Mouse (Mus musculus) kidney, postnatal 25 days (tissue): Measurements from ENCODE around the gene Gmpr2.

Source experiments
- DNase-seq, 2 experiments: peaks; one replicate each; pipeline ENCODE4 v3.0.0; 2021; ENCODE audit warnings: mixed read lengths in 2 of 2

The Gmpr2 gene

DNA sequence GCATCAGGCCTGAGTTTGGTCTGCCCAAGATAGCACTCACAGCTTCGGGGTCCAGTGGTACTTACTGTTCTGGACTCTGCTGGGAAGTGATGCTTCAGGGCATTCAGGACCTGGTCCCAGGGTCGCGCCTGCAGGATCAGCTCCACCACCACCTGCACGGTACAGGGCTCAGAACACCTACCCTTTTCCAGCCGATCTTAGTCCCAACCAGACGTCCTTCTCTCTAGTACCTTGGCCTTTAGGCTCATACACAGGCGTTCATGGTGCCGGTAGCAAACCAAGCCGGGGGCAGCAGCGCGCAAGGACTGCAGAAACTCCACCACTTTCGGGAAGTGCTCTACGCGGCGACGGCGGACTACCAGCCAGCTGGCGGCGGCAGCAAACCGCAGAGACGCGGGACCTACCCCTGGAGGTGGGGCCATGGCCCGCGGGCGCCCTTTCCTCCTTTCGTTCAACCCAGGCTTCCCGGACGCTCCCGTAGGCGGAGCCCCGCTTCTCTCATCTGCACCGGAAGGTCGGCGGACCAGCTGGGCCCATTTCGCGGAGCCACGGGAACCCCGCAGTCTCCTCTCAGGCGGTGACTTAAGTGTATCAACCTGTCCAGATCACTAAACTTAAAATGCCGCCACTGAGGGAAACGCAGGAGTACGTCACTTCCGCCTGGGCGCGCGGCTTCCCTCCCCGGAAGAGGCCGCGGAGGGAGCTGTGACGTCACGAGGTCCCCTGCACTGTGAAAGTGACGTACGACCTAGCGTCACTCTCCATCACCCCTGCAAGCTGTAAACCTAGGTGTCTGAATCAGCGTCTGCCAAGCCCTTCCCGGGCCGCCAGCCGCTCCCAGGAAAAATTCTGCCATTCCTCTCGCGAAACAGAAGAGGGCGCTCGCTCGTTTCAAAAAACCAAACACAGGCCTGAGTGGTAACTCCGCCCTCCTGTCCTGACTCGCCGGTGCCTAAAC lies 9.7 kb downstream of the Gmpr2 start, which contains the start of gene Tinf2:
Gene Tinf2 (minus strand): TSS at position 661 of the 958 bp plus-strand sequence.
- peak; percentile 96 for DNase-seq

DNA sequence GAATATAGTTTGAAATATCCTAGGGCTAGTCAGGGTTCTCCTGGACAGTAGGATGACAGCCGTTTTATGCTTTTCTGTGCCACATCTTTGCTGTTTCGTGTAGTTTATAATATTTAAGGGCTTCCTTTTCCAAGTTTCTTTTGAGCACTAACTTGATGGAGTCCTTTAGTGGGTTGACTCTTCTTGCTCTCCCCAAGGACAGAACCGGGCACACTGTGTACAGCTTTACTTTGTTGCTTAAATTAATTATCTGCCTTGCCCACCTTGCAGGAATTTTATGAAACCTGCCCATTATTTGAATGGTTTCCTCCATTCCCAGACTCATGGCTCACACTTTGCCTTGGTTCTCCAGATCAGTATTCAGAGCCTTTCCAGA lies 10.4 kb downstream of the Gmpr2 start:
- no peak for DNase-seq

DNA sequence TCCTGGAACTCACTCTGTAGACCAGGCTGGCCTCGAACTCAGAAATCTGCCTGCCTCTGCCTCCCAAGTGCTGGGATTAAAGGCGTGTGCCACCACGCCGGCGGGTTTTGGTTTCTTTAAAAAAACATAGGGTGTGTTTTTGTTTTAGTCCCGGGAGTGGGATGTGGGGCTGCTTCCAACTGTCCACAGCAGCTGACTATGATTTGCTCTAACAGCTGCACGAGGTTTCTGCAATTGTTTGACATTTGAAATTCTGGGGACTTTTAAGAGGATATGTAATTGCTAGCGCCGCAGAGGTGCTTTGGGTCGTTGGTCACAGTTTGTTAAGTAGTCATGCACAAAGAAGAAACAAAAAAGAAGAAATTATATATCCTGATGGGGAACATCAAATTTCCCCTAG lies 17.7 kb downstream of the Gmpr2 start:
- no peak for DNase-seq

DNA sequence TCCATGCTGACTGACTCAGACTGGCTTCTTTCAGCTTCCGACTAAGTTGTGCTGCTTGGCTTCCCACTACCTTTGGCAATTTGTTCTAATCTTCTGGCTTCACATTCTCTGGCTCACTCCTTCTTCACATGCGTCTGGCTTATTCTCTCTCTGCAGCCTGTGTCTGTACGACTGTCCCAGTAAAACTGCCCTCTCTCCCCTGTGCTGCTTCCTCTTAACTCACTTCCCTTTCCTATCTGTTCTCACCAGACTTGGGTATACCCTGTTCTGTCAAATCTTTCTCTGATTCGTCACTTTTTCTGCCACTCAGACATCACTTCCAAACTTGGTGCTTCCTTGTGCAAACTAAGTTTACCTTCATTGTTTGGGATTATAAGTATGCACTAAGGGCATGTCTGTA lies 25.5 kb downstream of the Gmpr2 start:
- DNase-seq, result no peak

DNA sequence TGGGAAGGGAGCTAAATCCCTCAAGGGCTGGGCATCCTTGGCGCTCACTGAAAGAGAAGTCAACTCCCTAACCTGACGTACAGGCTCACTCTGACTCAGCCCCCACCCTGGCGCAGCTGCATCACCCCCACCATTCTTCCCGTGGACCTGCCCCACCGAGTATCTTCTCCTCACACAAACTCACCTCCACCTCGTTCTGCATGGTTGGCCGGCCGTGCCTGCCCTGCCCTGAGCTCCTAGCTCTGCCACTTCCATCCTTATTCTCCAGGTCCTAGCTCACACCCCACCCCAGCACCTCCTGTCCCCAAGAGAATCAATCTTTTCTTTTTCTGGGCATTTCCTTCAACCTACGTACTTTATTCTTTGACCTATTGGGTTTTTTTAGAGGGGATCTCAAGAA lies 29.4 kb downstream of the Gmpr2 start:
- DNase-seq, result peak in 1 of 2 experiments; percentile 45

DNA sequence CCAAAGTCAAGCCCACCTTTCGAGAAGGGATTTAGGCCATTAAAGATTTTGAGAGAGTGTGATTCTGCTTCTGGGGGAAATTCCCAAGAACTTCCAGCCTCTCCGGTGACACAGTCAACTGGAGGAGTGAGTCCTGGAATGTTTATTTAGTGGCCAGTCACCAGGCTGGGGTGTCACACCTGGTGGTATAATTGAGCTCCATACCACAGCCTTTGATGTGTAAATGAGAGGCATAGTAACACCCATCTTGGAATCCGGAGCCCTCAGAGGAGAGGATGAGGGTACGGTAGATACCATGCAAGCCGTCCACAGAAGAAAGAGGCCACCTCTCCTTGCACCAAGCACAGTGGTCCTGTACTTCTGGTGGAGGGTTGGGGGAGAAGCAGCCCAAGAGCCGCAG lies 31.0 kb downstream of the Gmpr2 start:
- peak in 1 of 2 experiments; percentile 22 for DNase-seq

DNA sequence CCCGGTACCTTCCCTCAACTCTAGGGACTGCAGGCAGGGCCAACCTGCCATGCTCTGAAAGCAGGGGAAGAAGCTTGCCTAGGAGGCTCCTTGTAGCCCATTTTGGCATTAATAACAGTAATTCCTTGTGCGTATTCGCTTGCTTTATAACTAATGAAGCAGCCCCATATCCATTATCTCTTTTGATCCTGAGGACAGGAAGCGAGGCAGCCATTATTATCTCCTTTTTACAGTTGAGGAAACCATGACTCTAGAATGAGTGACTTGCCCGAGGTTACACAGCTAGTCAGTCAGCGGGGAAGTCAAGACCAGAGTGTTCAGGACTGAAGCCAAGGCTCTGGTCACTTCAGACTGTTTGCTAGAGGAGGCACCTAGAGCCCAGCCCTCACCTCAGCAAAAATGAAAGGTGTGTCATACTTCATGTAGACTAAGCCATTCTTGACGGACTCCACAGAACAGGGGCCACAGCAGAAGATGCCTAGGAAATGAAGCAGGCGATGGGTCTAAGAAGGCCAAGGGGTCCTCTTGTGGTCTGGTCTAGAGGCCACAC lies 34.4 kb downstream of the Gmpr2 start:
- peak in 1 of 2 experiments; percentile 18 for DNase-seq

DNA sequence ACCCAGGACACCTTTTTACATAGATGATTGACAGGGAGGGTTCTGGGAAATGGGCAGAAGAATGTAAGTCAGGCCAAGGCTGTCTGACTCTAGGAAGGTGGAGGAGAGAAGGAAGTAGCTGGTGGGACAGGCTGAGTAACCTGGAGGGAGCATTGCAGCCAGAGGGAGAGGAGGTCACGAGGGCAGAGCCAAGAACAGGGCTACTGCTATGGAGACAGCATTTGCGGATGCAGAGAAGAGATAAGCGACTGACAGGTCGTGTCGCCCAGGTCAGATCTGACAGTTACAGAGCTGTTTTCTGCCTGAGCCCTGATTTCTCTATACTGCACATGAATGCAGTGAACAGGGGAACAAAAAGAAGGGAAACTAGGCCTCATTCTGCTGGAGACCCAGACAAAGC lies 35.7 kb downstream of the Gmpr2 start:
- peak in 1 of 2 experiments; percentile 33 for DNase-seq

DNA sequence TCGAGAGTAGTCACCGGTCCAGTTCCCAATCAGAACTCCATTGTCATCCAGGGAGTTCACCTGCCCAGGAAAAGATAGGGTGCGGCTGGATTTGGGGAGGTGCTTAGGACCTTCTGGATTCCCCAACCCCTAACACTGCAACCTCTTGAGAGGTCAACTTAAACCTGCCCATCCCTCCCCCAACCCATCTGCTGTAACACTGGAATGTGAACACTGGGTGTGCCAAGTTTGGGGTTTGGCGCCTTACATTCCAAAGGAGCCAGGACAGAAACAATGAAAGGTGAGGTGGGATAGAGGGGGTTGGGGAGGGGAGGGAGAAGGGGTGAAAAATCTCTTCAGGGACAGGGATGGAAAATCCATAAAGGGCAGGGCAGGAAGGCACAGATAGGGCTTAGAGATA lies 37.8 kb downstream of the Gmpr2 start:
- DNase-seq, result no peak

DNA sequence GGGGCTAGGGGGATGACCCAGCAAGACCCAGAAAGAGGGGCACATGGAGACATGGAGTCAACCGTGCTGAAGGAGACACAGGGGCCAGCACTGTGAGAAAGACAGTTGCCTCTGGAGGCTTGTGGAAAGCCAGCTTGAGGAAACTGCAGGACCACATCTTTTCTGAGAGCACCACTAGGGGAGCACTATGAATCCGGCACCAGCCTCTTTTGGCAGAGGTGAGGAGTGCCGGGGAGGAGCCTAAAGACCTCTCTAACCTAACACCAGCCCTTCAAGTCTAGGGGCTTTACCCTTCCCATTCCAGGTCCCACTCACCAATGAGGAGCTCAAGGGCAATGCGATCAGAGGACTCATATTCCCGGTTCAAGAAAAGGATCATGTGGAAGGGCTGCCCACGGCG lies 40.0 kb downstream of the Gmpr2 start:
- DNase-seq, result peak in 1 of 2 experiments; percentile 33

DNA sequence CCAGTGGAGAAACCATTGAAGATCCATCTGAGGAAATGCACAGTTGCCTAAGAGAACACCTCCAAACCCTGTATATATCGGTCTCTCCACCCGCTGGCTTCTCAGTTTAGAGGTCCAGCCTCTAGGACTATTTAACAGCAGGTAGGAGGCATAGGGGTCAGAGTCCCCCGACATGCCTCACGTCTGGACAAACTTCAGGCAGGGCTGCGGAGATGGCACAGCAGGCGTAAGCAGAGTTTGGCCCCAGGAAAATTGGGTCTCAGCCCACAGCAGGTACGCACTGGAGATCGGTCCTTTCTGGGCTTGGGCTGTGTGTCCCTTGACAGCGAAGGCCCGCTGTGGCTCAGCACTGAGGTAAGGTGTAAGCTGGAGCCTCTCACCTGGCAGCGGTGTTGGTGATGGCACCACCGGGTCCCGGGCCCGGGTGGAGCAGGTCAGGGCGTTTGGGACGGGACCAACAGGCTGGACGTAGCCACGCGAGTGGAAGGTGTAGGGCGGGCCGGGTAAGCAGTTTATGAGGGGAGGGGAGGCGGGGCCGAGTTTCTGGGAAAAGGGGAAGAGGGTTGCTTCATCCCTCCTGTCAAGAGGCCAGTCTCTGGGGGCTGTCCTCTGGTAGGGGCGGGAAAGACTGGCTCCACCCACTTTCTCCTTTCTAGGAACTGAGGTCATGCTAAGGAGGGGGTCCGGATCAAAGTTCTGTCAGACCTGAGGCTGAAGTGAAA lies 41.4 kb downstream of the Gmpr2 start:
- DNase-seq, result peak; percentile 77 to 90

DNA sequence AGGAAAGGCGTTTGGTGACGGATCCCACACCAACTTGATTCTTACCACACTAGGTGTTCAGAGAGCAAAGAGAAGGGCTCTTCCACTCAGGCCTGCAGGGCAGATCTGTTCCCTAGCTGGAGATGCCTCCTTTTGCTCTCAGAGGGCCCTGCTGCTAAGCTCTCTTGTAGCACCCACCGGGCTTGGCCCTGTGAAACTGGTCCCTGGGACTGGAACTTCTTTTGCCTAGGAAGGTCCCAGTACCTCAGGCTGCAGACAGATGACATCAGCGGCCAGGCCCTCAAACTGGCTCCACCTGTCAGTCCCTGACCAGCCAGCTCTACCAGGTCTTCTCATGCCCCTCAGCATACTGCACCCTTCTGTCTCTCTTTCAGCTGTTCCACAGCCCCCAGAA lies 42.0 kb downstream of the Gmpr2 start, which contains the start of gene Tgm1:
Gene Tgm1 (minus strand): TSS at position 198 of the 394 bp plus-strand sequence.
- peak in 1 of 2 experiments; percentile 51 for DNase-seq

DNA sequence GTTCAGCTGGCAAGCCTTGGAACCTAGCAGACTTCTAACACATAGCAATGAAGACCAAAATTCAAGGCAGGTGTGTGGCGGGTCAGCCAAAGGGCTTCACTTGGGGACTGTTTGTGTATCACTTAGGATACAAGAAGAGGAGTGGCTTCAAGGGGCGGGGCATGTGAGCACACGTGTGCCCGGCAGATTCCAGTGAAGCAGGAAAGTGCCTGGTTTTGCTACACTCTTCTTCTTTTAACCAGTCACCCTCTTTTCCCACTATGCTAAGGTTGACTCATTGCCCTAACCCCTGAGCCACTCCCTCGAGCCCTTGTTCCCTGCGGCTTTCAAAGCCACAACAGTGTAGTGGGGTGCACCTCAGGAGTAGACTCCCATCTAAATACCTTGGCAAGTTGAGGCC lies 43.2 kb downstream of the Gmpr2 start:
- peak; percentile 50 to 70 for DNase-seq

DNA sequence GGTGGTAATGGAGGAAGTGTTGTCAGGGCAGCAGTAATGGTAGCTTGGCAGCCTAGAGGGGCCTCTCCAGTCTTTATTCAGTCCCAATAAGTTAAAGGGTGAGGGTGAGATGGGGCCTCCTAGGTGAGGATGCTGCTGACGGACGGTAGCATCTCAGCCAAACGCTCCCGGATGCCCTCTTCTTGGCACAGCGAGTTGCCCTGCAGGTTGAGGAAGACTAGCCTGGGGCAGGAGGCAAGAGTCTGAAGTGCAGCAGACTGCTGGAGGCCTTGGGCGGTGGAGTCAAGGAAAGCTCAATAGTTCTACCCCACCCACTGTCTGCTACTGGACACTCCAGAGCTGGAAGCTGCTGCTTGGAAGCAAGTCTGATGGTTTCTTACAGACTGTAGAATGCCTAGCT lies 44.5 kb downstream of the Gmpr2 start:
- peak; percentile 43 to 84 for DNase-seq

DNA sequence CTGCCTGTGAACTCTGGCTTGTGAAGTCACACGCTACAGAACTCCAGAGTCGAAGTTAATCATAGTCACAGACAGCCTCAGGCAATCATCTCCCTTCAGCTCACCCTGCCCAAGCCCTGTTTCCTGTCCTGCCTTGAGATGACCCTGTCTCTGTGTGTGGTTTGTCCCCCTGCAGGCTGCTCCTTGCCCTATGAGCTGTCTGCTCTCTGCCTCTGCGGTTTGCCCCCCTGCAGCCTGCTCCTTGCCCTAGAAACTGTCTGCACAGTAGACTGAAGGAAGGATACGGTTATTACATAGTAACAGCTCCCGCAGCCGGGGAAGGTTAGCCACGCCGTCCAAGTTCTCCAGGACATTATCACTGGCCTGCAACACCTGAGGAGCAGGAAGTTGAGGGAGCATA lies 45.1 kb downstream of the Gmpr2 start:
- DNase-seq, result peak; percentile 62 to 93

DNA sequence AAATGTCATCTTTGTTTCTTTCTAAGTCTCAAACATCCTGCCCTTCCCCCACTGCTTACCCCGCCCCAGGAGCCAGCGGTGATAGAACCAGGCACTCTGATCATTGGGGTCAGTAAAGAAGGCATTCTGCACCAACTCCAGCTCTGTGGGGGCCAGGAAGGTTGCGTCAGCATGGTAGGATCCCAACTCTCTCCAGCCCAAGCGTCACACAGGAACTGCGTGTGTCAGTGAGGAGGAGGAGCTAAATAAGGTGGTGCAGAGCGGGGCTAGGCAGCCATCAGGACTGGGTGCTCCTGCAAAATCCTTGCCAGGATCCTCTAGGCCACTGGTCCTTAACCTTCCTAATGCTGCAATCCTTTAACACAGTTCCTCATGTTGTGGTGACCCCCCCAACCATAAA lies 48.0 kb downstream of the Gmpr2 start:
- DNase-seq, result peak in 1 of 2 experiments; percentile 29

DNA sequence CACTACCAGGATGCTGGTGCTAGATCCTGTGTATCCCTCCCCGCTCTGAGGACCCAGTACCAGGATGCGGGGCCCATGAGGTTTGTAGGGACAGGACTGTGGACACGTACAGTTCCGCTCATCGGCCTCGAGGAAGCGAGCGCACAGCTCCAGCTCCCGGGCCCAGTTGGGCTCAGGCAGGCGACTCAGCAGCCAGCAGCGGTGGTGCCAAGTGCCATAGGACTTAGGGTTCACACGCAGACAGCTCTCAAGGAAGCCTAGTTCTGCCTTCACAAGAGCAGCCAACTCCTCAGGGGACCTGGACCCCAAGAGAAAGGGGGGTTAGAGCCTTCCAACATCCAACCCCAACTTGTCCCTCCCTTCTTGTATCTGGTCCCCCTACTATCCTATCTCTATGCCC lies 48.9 kb downstream of the Gmpr2 start:
- DNase-seq, result peak; percentile 14 to 54

DNA sequence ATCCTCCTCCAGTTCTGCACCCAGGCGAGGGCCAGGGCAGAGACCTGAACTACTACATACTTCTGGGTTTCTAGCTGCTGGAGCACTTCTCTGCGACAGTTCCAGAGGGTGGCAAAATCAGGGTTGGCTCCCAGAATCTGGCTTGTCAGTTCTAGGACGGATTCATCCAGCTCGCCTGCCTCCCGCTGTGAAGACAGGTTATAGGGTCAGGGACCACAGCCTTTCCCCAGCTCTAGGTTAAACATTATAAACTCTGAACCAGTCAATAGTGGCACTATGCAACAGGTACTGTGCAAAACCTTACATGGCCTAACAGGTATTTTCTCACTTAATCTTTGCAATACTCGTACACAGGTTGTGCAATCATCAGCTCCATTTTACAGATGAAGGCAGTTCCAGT lies 49.3 kb downstream of the Gmpr2 start:
- DNase-seq, result peak; percentile 63 to 82

DNA sequence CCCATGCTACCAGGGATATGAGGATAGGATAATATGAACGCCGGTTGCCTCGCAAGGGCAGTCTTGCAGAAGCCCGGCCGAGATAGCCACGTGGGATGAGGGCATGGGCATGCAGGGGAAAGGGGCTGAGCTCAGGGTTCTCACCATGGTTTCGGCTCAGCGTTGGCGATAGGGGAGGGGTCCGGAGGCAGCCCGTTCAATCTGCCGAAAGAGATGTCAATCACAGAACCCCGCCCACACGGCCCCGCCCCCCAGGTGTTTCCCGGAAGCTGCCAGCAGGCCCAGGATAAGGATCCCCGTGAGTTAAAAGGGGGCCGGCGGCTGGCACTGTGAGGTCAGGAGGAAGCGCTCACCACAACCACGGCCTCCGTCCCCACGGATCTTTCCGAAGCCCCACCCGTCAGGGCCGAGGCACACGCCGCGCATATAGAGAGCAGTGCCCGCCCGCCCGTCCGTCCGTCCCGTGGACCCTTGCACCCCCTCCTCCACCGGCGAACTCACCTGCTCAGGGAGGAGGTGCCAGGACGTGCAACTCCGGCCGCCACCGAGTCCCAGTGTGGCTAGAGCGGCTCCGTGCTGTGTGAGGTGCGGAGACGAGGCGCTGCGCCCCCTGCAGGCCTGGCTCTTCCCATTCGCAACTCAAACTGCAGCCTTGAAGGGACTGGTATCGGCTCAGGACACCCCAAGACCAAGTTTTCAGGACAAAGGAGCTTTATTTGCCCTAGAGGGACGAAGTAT lies 50.1 kb downstream of the Gmpr2 start, which contains the start of gene Rabggta:
Gene Rabggta (minus strand): TSS at position 564 of the 738 bp plus-strand sequence.
- DNase-seq, result peak; percentile 97 to 98

DNA sequence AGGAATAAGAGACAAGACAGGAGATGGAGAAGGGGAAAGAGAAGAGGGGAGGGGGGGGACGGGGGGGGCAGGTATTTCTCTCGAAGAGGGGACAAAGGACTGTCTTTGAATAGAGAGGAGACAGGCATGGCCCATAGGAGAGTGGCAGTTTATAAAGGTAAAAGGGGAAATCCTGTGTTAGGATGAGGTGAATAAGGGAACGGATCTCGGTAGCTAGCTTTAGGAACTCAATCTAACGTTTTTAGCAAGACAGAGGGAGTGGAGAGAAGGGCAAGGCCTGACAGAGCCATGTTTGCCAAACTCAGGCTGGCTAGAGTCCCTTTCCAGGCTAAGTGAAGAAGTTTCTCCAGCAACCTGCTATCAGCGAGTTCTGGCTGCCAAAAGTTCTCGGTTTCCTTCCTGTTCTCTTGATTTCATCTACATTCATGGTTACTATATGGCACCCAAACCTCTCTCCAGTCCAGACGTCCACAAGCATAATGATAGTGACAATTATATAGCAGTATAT lies 50.8 kb downstream of the Gmpr2 start:
- DNase-seq, result no peak

DNA sequence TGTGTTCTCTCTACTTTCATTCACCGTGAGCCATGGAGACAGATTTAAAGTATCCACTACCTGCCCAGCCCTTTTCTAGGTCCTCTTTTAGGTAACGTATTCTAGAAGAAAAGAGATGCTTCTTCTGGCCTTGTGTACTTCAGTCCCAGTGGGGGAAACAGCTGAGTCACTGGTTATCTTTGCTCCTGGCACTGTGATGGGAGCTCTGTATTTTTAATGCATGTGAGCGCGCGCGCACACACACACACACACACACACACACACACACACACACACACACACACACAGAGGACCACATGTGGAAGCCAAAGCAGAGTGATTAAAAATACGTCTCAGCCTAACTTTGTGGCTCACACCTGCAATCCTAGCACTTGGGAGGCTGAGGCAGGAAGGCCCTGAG lies 51.7 kb downstream of the Gmpr2 start:
- DNase-seq, result peak in 1 of 2 experiments; percentile 10

DNA sequence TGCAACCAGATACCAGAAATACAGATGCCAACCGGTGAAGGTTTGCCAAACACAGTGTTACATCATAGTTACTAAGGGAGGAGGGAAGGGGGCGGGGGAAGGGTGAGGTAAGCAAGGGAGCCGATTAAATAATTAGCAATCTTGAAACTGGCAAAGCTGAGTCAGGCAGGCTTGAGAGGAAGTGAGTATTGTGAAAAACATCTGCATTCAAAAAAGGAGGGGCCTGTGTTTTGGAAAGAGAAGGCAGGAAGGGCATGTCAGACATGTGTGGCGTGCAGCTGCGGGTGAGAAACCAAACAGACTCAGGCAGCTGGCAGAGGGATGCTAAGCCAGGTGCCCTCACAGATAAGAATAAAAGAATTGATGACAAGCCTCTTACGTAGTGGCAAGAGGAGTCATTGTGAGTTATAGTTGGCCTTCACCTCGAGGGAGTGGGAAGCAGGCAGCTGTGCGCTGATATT lies 52.7 kb downstream of the Gmpr2 start:
- peak; percentile 43 to 65 for DNase-seq
